Mouse (Mus musculus): ENCODE data around the gene Arl14.

The Arl14 gene

DNA sequence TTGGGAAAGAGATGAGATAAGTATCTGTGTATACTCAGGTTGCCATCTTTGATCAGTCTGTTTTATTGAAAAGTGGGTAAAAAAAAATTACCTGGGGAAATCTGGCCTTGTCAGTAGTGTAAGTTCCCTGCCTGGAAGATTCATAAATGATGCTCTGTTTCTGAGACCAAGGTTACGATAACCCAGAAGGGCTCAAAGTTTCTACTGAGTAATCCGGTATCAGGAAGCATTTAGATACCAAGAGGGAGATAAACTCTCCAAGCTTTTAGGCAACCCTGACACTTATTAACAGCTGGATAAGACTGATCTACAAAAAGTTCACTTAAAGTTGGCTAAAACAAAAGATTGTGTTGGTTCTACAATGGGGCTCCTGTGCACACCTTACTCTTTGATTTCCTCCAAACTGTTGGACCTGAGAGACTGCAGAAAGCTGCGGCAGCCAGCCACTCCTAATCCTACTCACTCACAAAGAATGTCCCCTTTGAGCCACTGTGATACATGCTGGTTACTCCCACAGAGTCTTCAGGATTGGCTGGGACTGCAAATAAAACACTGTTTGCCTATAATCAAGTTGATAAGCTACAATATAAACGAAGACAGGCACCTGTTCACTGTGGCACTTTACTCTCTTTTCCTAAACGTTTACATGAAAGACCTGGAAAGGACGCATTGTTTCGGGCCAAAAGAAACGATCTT lies at the start of gene Arl14:
TSS of gene Arl14 (plus strand) at position 614 of the 696 bp plus-strand sequence.
- no peak for DNase-seq

DNA sequence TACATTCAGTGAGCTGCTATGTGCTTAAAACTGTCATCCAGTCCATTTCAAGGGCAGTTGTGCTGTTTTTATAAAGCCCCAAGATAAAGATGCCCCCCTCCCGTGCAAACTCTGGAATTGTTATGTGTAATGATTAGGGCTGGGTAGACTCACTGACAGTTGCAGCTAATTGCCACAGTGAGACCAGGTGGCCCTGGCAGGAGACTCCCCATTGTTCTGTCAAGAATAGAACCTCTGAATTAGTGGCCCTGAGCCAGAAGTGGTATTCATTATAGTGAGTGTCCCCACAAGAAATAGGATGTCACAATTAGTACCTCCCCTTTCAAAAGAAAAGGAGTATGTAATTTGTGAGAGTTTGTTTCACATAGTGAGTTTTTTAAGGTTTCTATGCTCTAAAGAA lies 47.0 kb upstream of the Arl14 start:
- DNase-seq = peak; percentile 33

DNA sequence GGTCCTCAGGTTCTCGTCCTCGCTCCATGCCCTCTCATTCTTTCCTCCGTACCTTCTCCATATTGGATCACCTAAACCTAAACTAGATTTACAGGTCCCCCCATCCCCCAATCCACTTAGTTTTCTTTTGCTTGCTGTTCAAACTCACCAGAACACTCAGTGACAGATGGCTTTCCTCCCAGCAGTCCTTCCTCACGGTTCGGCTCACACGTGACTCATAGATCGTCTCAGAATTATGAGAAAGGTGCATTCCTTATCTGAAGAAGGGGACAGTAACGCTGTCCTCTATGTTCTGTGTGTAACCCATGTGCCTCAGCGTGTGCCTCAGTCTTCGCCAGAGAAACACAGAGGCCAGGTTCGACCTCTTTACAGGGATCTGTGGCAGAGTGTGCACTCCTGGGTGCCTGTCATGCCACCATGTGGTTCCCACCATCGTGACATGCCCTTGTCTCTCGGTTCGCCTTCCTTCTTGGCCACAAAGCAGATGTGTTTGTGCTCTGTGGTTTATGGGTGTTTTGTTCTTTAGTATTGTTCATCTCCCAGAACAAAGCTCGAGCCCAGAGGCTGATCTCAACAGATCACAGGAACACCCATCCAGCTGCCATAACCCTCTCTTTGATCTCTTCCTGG lies 44.9 kb upstream of the Arl14 start:
- DNase-seq = no peak

DNA sequence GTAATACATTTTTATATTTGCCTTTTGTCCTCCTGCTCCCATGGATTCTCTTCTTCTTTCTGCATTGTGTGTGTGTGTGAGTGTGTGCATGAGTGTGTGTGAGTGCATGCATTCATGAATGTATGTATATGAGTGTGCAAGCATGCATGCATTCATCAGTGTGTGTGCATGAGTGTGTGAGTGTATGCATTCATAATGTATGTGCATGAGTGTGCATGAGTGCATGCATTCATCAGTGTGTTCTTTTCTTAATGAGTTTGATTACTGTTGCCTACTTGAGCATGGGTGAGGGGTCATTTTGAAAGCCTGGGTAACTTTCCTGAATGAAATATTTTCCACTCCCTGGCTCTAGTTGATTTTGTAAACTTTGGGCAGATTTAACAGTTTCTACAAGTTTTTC lies 44.3 kb upstream of the Arl14 start:
- DNase-seq = no peak

DNA sequence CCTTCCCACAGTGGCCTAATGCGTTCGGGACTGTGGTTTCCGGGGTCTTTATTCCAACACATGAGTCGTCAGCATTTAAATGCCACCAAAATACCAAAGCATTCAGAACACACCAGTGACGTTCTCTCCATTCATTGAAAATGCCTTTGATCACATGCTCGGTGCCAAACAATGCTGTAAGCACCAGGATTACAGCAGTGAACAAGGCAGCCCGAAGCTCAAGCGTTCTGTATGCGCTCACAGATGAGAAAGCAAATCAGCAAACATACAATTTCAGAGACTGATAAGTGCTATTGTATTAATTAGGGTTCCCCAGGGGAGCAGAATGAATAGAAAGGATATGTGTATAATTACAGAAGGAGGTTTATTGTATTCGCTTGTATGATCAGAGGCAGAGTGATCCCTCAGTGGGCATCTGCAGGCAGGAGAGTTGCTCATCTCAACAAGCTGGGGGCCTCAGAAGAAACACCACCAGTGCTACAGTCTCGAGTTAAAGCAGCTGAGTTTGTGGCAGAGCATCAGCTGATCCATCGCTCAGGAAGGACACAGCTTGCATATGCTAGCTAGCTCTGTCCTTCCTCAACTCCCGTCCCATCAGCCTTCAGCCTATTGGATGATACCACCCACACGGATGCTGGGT lies 43.7 kb upstream of the Arl14 start:
- DNase-seq = no peak

DNA sequence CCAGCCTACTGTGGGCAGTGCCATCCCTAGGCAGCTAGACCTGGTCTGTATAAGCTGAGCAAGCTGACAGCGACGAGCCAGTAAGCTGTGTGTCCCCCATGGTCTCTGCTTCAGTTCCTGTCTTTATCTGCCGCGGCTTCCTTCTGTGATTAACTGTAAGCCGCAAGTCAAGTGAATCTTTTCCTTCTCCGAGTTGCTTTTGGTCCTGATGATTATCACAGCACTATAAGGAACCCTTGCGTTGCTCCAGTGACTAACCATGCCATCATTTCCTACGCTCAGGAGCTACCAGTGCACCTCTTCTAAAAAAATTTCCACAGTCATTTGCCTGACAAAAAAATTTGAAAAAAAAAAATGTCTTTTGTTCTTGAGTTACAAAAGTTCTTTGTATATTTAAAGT lies 40.7 kb upstream of the Arl14 start:
- no peak for DNase-seq

DNA sequence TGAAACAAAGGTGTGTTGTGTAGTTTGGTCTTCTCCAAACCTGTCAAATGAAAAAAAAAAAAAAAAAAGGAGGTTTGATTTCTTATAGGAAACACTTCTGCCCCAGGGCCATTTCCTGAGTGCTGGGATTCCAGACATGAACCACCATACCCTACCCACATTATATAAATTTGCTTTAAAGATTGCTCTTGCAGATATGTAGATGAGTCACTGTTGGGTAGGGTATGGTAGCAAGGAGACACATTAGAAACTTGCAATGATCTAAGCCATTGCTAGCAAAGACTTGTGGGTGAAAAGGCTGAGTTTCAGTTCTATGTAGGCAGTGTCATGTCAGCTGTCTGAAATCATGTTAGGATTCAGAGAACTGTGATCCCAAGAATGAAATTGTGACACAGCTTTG lies 40.0 kb upstream of the Arl14 start:
- no peak for DNase-seq

DNA sequence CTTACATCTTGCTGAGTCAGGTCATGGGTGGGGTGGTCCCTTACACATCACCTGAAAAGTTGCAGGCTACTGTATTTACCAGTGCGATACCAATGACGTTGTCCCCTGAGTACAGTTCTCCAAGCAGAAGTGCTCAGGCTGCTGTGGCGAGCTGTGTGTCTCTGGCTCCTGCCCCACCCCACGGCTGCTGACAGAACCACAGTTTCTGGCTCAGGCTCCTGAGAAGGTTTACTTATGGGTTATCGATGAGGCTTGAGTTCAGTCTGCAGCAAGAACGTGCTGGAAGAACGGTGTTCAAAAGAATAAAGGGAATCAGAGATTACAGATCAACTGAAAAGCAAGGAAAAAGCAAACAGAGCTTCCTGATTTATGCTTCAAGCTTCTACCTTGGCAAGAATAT lies 37.0 kb upstream of the Arl14 start:
- no peak for DNase-seq

DNA sequence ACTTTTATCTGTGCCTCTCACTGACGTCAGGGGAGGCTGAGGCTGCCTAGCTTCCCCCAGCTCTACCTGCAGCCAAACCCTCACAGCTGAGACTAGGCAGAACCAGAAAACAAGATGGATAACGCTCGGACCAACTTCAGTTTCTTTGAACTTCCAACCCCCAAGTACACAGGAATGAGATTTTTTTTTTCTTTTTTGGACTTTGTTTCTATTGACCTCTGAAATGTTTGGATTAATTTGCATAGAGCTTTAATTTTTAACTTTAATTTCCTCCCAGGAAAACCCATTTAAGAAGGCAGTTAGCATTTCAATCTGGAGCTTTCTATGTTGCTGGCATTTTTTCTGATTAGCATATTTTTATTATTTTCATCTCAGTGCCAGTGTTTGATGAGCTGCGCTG lies 36.2 kb upstream of the Arl14 start:
- no peak for DNase-seq

DNA sequence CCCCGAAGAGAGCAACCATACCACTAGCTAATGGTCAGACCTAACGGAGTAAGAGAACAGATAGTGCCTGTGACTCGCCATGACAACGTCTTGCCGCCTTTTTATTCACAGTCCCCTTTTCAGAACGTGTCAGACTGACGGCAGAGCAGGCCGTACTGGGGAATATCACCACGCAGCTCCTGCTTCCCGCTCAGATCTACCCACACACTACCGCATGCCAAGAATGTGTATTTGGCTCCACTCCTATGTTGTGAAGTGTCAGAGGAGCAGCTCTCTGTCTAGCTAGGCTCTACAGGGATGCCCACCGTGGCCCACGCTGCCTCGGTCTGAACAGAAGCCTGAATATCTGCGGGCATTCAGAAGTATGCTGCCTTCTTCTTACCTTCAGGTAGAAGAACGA lies 35.6 kb upstream of the Arl14 start:
- DNase-seq = no peak

DNA sequence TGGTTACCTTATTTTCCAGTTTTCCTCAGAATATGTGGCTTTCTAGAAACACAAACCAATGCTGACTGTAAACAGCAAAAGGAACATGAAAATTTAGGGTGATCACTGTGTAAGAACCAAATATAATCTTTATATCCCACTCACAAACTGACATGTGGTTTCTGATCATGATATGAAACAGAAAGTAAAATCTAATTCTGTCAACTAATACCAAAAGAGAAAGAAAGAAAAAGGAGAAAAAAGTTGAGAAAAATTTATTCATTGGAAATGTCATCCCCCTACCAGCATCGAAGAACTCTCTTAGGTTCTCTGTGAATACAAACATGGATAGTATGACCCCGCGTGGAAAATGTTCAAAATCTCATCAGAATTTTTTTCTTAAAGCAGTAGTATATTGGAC lies 29.2 kb upstream of the Arl14 start:
- no peak for DNase-seq

DNA sequence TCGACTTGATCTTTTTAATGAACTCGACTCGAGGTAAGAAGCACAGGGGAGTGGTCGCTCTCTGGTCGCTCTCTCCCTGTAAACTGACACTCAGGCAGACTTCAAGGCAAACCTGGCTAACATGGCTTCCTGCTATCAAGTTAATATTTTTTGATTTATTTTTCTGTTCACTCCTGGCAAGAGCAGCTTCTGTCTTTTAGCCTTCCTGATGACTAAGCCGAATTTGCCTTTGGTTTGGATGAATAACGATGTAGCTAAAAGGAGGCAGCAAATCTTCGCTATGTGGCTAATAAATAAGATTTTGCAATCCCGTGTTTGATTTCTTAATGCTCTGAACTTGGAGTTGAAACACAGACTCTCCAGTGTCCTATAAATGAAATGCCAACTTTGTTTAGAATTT lies 27.7 kb upstream of the Arl14 start:
- DNase-seq = no peak

DNA sequence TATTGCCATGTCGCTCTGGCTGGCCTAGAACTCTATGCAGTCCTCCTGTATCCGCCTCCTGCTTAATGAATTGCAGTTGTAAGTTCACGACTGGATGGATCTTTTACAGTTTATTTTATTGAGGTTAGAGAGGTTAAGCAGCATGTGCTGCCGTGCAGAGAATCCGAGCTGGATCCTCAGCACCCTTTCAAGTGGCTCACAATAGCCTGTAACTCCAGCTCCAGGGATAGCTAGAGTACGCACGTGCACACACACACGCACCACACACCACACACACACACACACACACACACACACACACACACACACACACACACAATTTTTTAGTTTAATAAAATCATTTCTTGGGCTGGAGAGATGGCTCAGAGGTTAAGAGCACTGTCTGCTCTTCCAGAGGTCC lies 27.0 kb upstream of the Arl14 start:
- no peak for DNase-seq

DNA sequence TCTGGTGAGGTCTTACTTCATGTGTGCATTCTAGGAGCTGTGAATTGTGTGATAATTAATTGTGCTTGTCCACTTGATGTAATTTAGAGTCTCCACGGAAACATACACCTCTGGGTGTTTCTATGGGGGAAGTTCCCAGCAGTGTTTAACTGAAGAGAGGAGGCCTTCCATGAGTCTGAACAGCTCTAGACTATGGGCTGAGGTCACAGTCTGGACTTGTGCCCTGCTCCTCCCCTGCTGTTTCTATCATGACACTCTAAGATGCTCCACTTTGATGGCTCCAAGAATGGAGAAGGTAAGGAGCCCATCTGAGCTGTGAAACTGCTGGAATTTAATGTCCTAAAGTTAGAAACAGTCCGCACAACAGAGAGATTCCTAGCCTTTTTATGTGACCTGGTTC lies 24.1 kb upstream of the Arl14 start:
- peak; percentile 22 for DNase-seq

DNA sequence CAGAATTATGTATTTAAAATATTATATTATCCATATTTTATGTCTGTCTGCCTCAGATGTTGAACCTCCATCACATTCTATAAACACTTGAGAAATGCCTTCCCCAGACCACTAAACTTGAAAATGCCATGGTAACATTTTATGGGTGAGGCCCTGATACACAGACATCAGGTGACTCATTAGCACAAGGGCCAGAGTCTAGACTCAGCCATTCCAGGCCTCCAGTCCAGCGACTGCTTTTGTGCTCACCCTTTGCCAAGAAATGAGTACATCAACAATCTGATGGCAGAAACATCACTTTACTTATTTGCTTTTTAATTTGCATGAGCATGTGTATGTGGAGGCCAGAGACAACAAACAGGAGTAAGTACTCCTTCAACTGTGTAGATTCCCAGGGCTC lies 22.0 kb upstream of the Arl14 start:
- DNase-seq = peak; percentile 40

DNA sequence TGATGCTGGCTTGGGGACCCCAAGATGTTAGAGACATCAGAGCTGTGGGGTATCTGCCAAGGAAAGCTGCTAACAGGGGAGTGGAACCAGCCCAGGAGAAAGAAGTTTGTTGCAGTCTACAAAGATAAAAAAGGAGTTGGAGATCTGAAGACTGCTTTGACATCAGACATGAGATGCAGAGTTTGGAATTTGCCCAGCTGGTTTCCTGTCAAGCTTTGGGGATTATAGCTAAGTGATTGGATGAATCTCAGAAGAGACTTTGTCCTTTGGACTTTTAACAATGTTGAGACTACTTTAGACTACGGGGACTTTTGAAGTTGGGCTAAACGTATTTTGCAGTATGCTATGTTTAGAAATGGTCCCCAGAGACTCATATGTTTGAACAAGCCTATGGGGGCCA lies 21.0 kb upstream of the Arl14 start:
- DNase-seq = no peak

DNA sequence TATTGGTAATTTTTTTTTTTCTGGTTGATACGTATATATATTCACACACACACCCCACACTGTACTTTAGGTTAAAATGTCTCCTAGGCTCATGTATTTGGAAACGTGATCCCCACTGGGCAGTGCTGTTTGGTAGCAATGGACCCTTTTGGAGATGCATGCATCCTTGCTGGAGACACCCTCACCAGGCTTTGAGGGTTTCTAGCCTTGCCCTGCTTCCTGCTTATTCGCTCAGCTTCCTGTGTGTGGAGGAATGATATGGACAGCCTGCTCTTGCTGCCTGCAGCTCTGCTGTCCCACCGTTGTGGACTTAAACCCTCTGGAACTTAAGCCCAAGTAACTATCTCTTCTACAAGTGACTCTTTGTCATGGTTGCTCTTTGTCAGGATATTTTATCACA lies 19.3 kb upstream of the Arl14 start:
- DNase-seq = no peak

DNA sequence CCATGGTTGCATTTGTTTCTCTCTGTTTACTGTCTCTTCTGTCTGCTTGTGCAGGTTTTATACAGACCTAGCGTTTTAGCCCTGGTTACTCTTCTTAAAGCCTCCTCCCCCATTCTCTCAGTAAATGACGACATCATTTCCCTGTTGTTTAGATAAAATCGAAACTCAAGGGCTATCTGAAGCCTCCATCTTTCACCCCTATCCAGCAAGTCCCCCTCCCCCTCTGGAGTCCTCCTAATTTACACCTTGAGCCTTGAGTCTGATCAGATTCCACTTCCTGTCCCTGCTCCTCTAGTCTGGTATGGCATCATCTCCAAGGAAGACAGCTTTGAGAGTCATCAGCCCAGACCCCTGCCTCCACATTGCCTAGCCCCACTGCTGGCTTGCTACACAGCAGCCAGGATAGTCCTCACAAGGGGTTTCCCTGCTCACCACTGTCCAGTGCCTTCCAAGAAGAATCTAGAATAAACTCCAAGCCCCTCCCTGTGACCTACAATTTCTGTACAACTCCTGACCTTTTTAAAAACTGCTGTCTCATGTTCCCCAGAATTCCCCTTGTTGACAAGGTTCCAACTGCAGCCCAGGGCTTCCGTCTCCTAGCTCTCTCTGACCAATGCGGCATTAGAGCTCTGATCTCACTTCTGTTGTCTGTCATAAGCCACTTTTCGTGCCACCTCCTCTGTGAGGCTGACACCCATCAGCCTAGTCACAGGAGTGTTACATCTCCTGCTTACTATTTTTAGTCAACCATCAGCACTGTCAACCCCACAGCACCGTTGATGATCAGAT lies 16.8 kb upstream of the Arl14 start:
- DNase-seq = peak; percentile 17

DNA sequence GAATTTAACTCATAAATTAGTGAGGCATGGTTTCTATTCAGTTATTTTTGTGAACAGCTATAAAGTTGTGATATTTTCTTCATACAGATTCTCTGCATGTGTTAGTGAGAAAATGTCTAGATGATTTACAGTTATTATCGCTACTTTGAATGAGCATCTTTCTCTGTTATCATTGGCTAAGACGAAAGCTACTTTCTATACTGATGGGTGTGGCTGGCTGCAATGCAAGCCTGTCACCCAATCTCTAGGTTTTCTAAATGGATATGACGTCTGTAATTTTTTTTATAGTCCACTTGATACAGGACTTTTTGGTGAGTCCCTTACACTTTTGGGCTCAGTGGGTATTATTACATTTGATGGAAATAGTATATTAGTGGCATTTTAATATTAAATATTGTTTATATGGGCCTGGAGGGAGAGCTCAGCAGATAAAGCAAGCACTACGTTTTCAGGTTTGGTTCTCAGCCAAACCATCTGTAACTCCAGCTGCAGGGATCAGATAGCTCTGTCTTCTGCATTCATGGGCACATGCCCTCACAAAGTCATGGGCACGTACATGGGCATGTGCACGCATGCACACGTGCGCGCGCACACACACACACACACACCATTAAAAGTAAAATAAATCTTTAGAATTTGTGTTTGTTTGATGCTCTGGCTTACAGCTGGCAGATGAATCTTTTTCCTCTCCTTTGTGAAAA lies 15.9 kb upstream of the Arl14 start:
- no peak for DNase-seq

DNA sequence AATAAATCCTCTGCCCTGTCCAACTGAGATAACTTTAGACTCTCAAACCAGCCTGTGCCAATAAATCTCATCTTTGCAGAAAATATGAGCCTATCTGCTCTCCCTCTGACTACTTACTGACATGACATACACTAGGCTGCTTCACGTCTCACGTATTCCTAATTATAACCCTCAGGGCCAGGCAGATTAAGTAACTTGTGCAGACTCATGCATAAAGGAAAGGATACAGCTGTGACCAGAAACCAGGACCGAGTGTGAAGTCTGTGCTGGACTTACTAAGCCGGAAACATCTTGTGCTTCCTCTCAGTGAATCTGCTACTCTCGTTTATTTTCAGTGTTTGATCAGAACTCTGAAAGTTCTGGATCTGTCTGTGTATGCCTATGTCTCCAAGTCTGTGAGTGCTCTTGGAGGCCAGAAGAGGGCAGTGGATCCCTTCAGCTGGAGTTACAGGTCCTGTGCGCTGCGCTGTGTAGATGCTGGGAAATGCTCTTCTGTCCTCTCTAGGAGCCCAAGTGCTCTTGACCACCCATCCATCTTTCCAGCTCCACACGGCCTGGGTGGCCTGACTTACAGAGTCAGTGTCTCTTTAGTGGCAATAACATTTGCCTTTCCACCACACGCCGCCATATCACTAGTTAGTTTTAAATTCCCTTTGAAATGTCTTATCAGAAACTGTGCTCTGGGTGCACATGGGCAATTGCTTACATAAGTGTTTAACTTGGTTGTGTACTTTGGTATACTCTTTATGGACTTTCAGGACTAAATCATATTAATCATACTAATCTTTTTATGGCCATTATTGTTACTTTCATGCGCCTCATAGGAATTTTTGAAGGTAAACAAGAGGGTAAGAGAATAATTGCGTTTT lies 13.5 kb upstream of the Arl14 start:
- DNase-seq = peak; percentile 15

DNA sequence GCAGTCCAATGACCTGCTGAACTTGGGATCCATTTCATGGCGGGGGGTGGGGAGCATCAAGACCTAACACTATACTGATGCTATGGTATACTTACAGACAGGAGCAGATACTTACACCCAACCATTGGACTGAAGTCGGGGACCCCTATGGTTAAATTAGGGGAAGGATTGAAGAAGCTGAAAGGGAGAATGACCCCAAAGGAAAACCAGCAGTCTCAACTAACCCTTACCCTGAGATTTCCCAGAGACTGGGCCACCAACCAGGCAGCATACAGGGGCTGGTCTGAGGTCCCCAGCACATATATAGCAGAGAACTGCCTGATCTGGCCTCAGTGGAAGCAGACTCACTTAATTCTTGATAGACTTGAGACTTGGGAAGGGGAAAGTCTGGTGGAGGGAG lies 10.0 kb upstream of the Arl14 start:
- DNase-seq = no peak

DNA sequence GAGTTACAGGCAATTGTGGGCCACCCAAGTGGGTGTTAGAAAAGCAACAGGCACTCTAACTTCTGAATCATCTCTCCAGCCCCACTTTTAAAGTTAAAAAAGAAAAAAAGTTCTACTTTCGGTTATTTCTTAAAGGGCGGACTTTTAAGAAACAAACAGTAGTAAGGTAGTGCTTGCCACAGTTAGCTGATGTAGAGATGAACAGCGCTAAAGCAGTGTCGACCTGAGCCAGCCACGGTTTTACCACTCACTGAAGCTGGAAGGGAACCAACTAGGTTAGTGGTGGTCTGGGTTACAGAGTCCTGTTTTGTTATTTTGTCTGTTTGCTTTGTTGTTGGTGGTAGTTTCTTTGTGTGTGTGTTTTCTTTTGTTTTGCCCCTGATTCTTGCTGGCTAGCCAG lies 8.8 kb upstream of the Arl14 start:
- no peak for DNase-seq
